Mouse (Mus musculus): ENCODE data around the gene Chdh.

DNA sequence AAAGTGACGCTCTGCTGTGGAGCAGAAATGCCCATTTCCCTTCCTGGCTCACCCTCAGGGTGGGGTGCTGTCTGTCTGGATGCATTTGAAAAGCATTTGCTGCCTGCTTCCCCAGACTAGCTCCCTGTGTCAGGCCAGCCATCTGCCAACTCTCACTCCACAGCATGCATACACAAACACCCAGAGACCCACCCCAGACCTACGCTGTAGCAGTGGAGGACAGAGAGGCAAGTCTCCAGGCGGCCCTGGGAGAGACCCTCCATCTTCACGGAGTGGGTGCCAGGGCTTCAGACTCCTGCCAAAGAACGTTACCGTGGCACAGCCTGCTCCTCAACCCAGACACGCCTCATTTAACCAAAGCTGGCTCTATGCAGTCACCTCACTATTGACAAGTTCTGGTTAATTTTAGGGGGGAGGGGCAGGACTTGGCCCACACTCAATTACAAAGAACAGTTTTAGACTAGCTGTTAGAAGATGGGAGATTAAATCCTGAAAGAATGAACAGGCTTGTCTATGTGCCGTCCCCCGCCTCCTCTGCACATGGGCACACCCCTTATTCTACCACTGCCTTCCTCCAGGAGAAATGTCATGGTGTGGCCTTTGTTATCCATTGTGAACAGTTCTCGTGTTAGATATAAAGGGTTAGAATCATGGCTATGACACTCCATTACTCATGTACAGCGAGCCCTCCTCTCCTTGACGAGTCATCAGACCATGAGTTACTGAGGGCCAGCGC is 47.4 kb downstream of the Chdh start:
- no peak for TF ChIP-seq EP300 (optimal IDR thresholded peaks at IDR 0.05)
- no peak for TF ChIP-seq CTCF (IDR thresholded peaks at IDR 0.05; ENCODE audit: low read depth)

Data from stomach, postnatal 0 days (tissue).